Mouse (Mus musculus) liver, postnatal 0 days (tissue): ENCODE measurements at regions not wholly inside any gene's neighbourhood (a gene's known extent, or its start where the extent isn't known, plus 50 kb on each side); places are given as distances from the start of the nearest gene placed in this dataset.

Experiments used
- CTCF ChIP-seq: sonication (generic); IDR thresholded peaks from 2 replicates; pipeline ENCODE4 v1.5.1; 2016; ENCODE audit warnings: antibody characterized with exemption, low read depth
- EP300 ChIP-seq: IDR thresholded peaks from 2 replicates; pipeline ENCODE4 v1.6.1; 2016; ENCODE audit warnings: antibody characterized with exemption, low read depth, mild to moderate bottlenecking

- TF ChIP-seq CTCF: peak; percentile 71
- TF ChIP-seq EP300: no peak
These were observed 216.4 kb upstream of the Sdk2 start for GRCm38 (mm10) chr11:114283208-114283607.
